In genomic region chr2:156135695-156136094, GRCm38 (mm10) we compare ENCODE assay signal across 13 mouse cellular contexts. TPM values are rescaled to one million over a fixed set of nuclear protein-coding genes. Genes with fewer than 3 reads are reported as not detected.
DNase-seq lines count a peak whose midpoint lies in the region; ATAC-seq and TF ChIP-seq lines count a peak whose summit lies in the region.
"Had no signal": no experiment of that assay in that cellular context is flagged by ENCODE, and none has a peak within 500 bp of the region (broad histone marks: within the 10 kb centered on the region; RNA-seq: fewer than 3 reads in every experiment).

No protein-coding gene starts in this region.

- no peak overlapping the region for H3K4me2 ChIP-seq in kidney, postnatal 0 days (ENCODE audit: low read length)
- H3K4me2 ChIP-seq in kidney, embryonic 16.5 days (replicated peaks; ENCODE audit: low read depth, low read length), result no peak overlapping the region
- H3K4me2 ChIP-seq: hindbrain, embryonic 12.5 days; limb, embryonic 15.5 days had no signal

- ATAC-seq in kidney, postnatal 0 days (replicated peaks; ENCODE audit: low FRiP score, low read depth), result no peak
- ATAC-seq in kidney, embryonic 16.5 days (ENCODE audit: low FRiP score, low TSS enrichment), result no peak
- ATAC-seq in Patski, result no peak
- no peak for ATAC-seq in inflammation-experienced regulatory T-cells, adult 6 months

- peak; percentile 42; the same call in 1 of the 2 replicates for TF ChIP-seq CTCF in kidney, postnatal 0 days (IDR thresholded peaks at IDR 0.05; ENCODE audit: low read depth)
- TF ChIP-seq CTCF in thymus, adult 2 months (IDR thresholded peaks at IDR 0.05; ENCODE audit: borderline replicate concordance, control insufficient read depth, extremely low read depth, insufficient read depth, low read length, poor library complexity), result no peak
- TF ChIP-seq CTCF in Patski (IDR thresholded peaks at IDR 0.05), result peak; percentile 51

- POLR2A ChIA-PET in Patski (lab: Charles Lee), result no interaction called here

- H3K9ac ChIP-seq in kidney, postnatal 0 days (ENCODE audit: low read depth, low read length), result no peak overlapping the region
- H3K9ac ChIP-seq in kidney, embryonic 16.5 days (replicated peaks; ENCODE audit: low read length), result no peak overlapping the region
- H3K9ac ChIP-seq: hindbrain, embryonic 12.5 days; limb, embryonic 15.5 days had no signal

- H3K27ac ChIP-seq in kidney, postnatal 0 days, result no peak overlapping the region
- no peak overlapping the region for H3K27ac ChIP-seq in kidney, embryonic 16.5 days (ENCODE audit: low read length)
- no peak overlapping the region for H3K27ac ChIP-seq in thymus, adult 2 months (ENCODE audit: control insufficient read depth, insufficient read depth, low read length)
- H3K27ac ChIP-seq: hindbrain, embryonic 12.5 days; limb, embryonic 15.5 days had no signal

- in situ Hi-C loops in Patski (cut with MboI; ENCODE audit: low pct_unique_long_range_greater_than_20kb), result loop anchor here (25.0 kb wide), 2 partner anchors 173 to 298 kb away; partner anchors contain the start of genes Cep250, Eif6 and Fam83c

- no peaks in the 10 kb centered on the region for H3K9me3 ChIP-seq in kidney, postnatal 0 days (replicated peaks; ENCODE audit: low read length)
- no peaks in the 10 kb centered on the region for H3K9me3 ChIP-seq in kidney, embryonic 16.5 days (ENCODE audit: low read length)
- H3K9me3 ChIP-seq: hindbrain, embryonic 12.5 days; limb, embryonic 15.5 days; megakaryocyte, embryonic 14.5 days had no signal

- no peak for DNase-seq in kidney, postnatal 0 days (ENCODE audit: low spot score)
- DNase-seq in thymus, postnatal 14 days, result peak; percentile 10
- no peak for DNase-seq in thymus, adult 2 months
- DNase-seq in Patski (ENCODE audit: low read depth, low spot score), result no peak
- DNase-seq in right cerebral cortex, postnatal 25 days, result no peak
- DNase-seq: adrenal gland, adult 8-10 months; kidney, postnatal 25 days had no signal

- TF ChIP-seq POLR2A in thymus, adult 2 months (IDR thresholded peaks at IDR 0.05; ENCODE audit: control insufficient read depth, extremely low read depth, insufficient read depth, low read length, poor library complexity), result no peak

- no peaks in the 10 kb centered on the region for H3K4me1 ChIP-seq in kidney, postnatal 0 days (replicated peaks; ENCODE audit: insufficient read depth, low read length)
- H3K4me1 ChIP-seq in kidney, embryonic 16.5 days (ENCODE audit: insufficient read depth, low read length), result no peaks in the 10 kb centered on the region
- no peaks in the 10 kb centered on the region for H3K4me1 ChIP-seq in thymus, adult 2 months (replicated peaks; ENCODE audit: control insufficient read depth, insufficient read depth, low read length)
- H3K4me1 ChIP-seq: hindbrain, embryonic 12.5 days; limb, embryonic 15.5 days had no signal

- CTCF ChIA-PET in Patski (lab: Charles Lee), result interaction anchor here (0.8 kb wide), 1 partner anchor 9 kb away, joined by 3 read pairs; the partner anchor contains the start of gene Gm28036

- H3K36me3 ChIP-seq in kidney, postnatal 0 days (ENCODE audit: insufficient read depth, low read length), result peaks cover 8% of the 10 kb centered on the region; the same call in 1 of the 2 replicates
- peaks cover 13% of the 10 kb centered on the region; the same call in 1 of the 2 replicates for H3K36me3 ChIP-seq in kidney, embryonic 16.5 days (ENCODE audit: insufficient read depth, low read length)
- no peaks in the 10 kb centered on the region for H3K36me3 ChIP-seq in thymus, adult 2 months (ENCODE audit: control insufficient read depth, insufficient read depth, low read length)

- WGBS in kidney, postnatal 0 days, result 86% methylated on average over 6 of the region's 6 CpGs
- WGBS in kidney, embryonic 16.5 days, result 81% methylated on average over 6 of the region's 6 CpGs
- 95% methylated on average over 6 of the region's 6 CpGs for WGBS in thymus, adult 2 months

- H3K4me3 ChIP-seq in kidney, postnatal 0 days (replicated peaks; ENCODE audit: low read depth, low read length), result no peak overlapping the region
- no peak overlapping the region for H3K4me3 ChIP-seq in kidney, embryonic 16.5 days (ENCODE audit: low read length)
- no peak overlapping the region for H3K4me3 ChIP-seq in thymus, adult 2 months (ENCODE audit: control insufficient read depth, insufficient read depth, low read length)
- H3K4me3 ChIP-seq: hindbrain, embryonic 12.5 days; limb, embryonic 15.5 days; megakaryocyte, embryonic 14.5 days; myocyte had no signal

- no peaks in the 10 kb centered on the region for H3K27me3 ChIP-seq in kidney, postnatal 0 days (ENCODE audit: insufficient read depth, low read length)
- H3K27me3 ChIP-seq in kidney, embryonic 16.5 days (ENCODE audit: insufficient read depth, low read length), result no peaks in the 10 kb centered on the region
- H3K27me3 ChIP-seq in thymus, adult 2 months (ENCODE audit: control insufficient read depth, insufficient read depth, low read length), result no peaks in the 10 kb centered on the region
- no peaks in the 10 kb centered on the region for H3K27me3 ChIP-seq in Patski
- H3K27me3 ChIP-seq: hindbrain, embryonic 12.5 days; limb, embryonic 15.5 days; megakaryocyte, embryonic 14.5 days had no signal

RNA-seq across cellular contexts. Expression of gene Romo1, which starts 8.1 kb away (rescaled TPM):
- 524 and 529 TPM in 2 replicates for polyA plus RNA-seq in kidney, postnatal 0 days (2015; fragmentation: Nextera tagmentation; extraction: Ambion mirVana)
- polyA plus RNA-seq in kidney, embryonic 16.5 days (2015; fragmentation: Nextera tagmentation; extraction: Ambion mirVana), result 361 and 371 TPM in 2 replicates
- polyA plus RNA-seq in thymus, adult 2 months (2012; rRNA removed), result 214 and 241 TPM in 2 replicates
- polyA plus RNA-seq in Patski (2021), result 217 TPM
- polyA plus RNA-seq in inflammation-experienced regulatory T-cells, adult 6 months (2017; shearing (Covaris generic)), result 100 to 1,000 TPM; 144 to 170 (median 160) TPM

RNA-seq across cellular contexts. Expression of gene Nfs1, which starts 8.3 kb away (rescaled TPM):
- 60.5 and 64.0 TPM in 2 replicates for polyA plus RNA-seq in kidney, postnatal 0 days (2015; fragmentation: Nextera tagmentation; extraction: Ambion mirVana)
- 56.1 and 60.1 TPM in 2 replicates for polyA plus RNA-seq in kidney, embryonic 16.5 days (2015; fragmentation: Nextera tagmentation; extraction: Ambion mirVana)
- polyA plus RNA-seq in thymus, adult 2 months (2012; rRNA removed), result 52.7 and 53.8 TPM in 2 replicates
- polyA plus RNA-seq in Patski (2021), result 55.7 TPM
- 10 to 100 TPM; 34.3 to 43.0 (median 36.7) TPM for polyA plus RNA-seq in inflammation-experienced regulatory T-cells, adult 6 months (2017; shearing (Covaris generic))

RNA-seq across cellular contexts. Expression of gene Gm28036, which starts 8.8 kb away (rescaled TPM):
- polyA plus RNA-seq in kidney, postnatal 0 days (2015; fragmentation: Nextera tagmentation; extraction: Ambion mirVana), result 8.0 and 11.9 TPM in 2 replicates
- 22.0 and 26.5 TPM in 2 replicates for polyA plus RNA-seq in kidney, embryonic 16.5 days (2015; fragmentation: Nextera tagmentation; extraction: Ambion mirVana)
- polyA plus RNA-seq in thymus, adult 2 months (2012; rRNA removed), result 7.1 and 7.5 TPM in 2 replicates
- polyA plus RNA-seq in Patski (2021), result 17.4 TPM
- 10 to 100 TPM in 1 of 3 experiments, 1 to 10 TPM in 2; 5.9 to 12.5 (median 10.0) TPM for polyA plus RNA-seq in inflammation-experienced regulatory T-cells, adult 6 months (2017; shearing (Covaris generic))

RNA-seq across cellular contexts. Expression of gene Rbm12, which starts 23.9 kb away (rescaled TPM):
- 17.6 and 18.9 TPM in 2 replicates for polyA plus RNA-seq in kidney, postnatal 0 days (2015; fragmentation: Nextera tagmentation; extraction: Ambion mirVana)
- polyA plus RNA-seq in kidney, embryonic 16.5 days (2015; fragmentation: Nextera tagmentation; extraction: Ambion mirVana), result 27.7 and 29.3 TPM in 2 replicates
- polyA plus RNA-seq in thymus, adult 2 months (2012; rRNA removed), result 67.2 and 72.4 TPM in 2 replicates
- 14.1 TPM for polyA plus RNA-seq in Patski (2021)
- 10 to 100 TPM; 11.7 to 20.0 (median 18.2) TPM for polyA plus RNA-seq in inflammation-experienced regulatory T-cells, adult 6 months (2017; shearing (Covaris generic))

RNA-seq across cellular contexts. Expression of gene Cpne1, which starts 23.9 kb away (rescaled TPM):
- polyA plus RNA-seq in kidney, postnatal 0 days (2015; fragmentation: Nextera tagmentation; extraction: Ambion mirVana), result 43.1 and 44.9 TPM in 2 replicates
- 70.6 and 75.8 TPM in 2 replicates for polyA plus RNA-seq in kidney, embryonic 16.5 days (2015; fragmentation: Nextera tagmentation; extraction: Ambion mirVana)
- polyA plus RNA-seq in thymus, adult 2 months (2012; rRNA removed), result 237 and 273 TPM in 2 replicates
- polyA plus RNA-seq in Patski (2021), result 66.0 TPM
- 10 to 100 TPM; 43.3 to 63.8 (median 46.2) TPM for polyA plus RNA-seq in inflammation-experienced regulatory T-cells, adult 6 months (2017; shearing (Covaris generic))
